Mouse (Mus musculus): ENCODE results near the gene D17H6S53E. TPM values are rescaled to one million over a fixed set of nuclear protein-coding genes. Genes with fewer than 3 reads are reported as not detected.

Gene D17H6S53E
- total RNA-seq, 2 experiments from 2014 or later = 25.2 to 29.3 TPM

DNA sequence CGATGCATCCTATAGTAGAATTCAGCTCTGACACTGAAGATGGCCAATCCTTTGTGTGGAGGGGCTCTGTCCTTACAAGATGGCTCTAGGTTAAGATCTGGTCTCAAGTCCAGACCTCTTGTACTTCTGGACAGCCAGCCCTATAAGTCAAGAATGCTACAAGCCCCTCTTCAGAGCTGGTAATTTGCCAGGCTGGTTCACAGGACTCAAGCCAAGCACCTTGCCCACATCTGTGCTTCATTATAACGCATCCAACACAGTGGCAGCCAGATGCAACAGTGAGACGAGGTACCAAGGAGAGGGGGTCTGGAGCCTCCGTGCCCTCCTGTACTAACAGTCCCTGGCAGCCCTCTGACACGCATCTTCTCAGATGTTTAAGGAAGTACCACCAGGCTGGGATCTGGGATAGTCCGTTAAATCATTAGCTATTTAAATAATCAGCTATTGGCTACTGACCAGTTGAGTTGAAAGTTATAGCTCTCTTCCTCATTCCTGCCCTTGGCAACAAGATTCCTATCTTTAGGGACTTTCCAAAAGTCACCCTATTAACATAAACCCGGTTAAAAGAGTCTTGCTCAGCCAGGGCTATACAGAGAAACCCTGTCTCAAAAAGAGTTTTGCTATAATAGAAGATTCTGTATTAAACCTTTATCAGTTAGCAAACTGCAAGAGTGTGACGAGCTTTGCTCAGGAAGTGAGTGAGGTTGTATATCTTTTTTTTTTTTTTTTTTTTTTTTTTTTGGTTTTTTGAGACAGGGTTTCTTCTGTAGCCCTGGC is 48.2 kb downstream of the D17H6S53E start:
- no peak for TF ChIP-seq CTCF (conservative IDR thresholded peaks at IDR 0.05)
- H3K27ac ChIP-seq = peak overlapping the region; percentile 52; the same call in 1 of the 2 replicates
- no peak overlapping the region for H3K4me3 ChIP-seq
- DNase-seq (ENCODE audit: low spot score in 2 of 2) = no peak

- no peak overlapping the region for H3K27ac ChIP-seq
Observed at GRCm38 (mm10) chr17:35175382-35175781, 49.2 kb downstream of the D17H6S53E start.

GRCm38 (mm10) chr17:35175968-35176367 is 49.8 kb downstream of the D17H6S53E start, which contains the start of gene Aif1:
TSS of gene Aif1 (minus strand) at chr17:35176068.
- no peak for DNase-seq (ENCODE audit: low spot score in 2 of 2)
- H3K27ac ChIP-seq = no peak within 1 kb of the TSS
- no peak within 1 kb of the TSS for H3K4me3 ChIP-seq
- no peak for TF ChIP-seq CTCF (conservative IDR thresholded peaks at IDR 0.05)

More at GRCm38 (mm10) chr17:35175382-35175781, 49.2 kb downstream of the D17H6S53E start:
- no peak for TF ChIP-seq CTCF (conservative IDR thresholded peaks at IDR 0.05)
- no peak for DNase-seq (ENCODE audit: low spot score in 2 of 2)
- no peak overlapping the region for H3K4me3 ChIP-seq

Other genes starting within 250 kb of the D17H6S53E start
- 1 to 10 TPM; 7.5 to 9.0 TPM for gene Zbtb12, start 246.9 kb upstream of the D17H6S53E start, total RNA-seq (2021)
- not detected for gene Gm20547, start 244.3 kb upstream of the D17H6S53E start, total RNA-seq (2021)
- gene C2, start 228.1 kb upstream of the D17H6S53E start, total RNA-seq (2021) = 1 to 10 TPM; 1.1 to 1.8 TPM
- gene Ehmt2, start 227.9 kb upstream of the D17H6S53E start, total RNA-seq (2021) = 100 to 1,000 TPM; 181 to 190 TPM
- under 1 TPM in 1 of 2 experiments, not detected in 1; 0.29 TPM for gene Slc44a4, start 211.9 kb upstream of the D17H6S53E start, total RNA-seq (2021)
- gene Neu1, start 195.1 kb upstream of the D17H6S53E start, total RNA-seq (2021) = 10 to 100 TPM; 39.4 to 43.1 TPM
- gene Hspa1b, start 167.1 kb upstream of the D17H6S53E start, total RNA-seq (2021) = 10 to 100 TPM; 21.4 to 24.7 TPM
- not detected for gene Gm20481, start 156.5 kb upstream of the D17H6S53E start, total RNA-seq (2021)
- 10 to 100 TPM; 16.9 to 18.1 TPM for gene Hspa1a, start 154.2 kb upstream of the D17H6S53E start, total RNA-seq (2021)
- gene Hspa1l, start 153.7 kb upstream of the D17H6S53E start, total RNA-seq (2021) = under 1 TPM; 0.44 to 0.49 TPM
- gene Lsm2, start 144.5 kb upstream of the D17H6S53E start, total RNA-seq (2021) = 10 to 100 TPM; 15.9 to 21.8 TPM
- 10 to 100 TPM; 48.2 to 55.1 TPM for gene Vars, start 125.4 kb upstream of the D17H6S53E start, total RNA-seq (2021)
- gene Vwa7, start 109.8 kb upstream of the D17H6S53E start, total RNA-seq (2021) = under 1 TPM; 0.20 to 0.26 TPM
- gene Sapcd1, start 98.4 kb upstream of the D17H6S53E start, total RNA-seq (2021) = under 1 TPM in 1 of 2 experiments, not detected in 1; 0.67 TPM
- gene Msh5, start 79.6 kb upstream of the D17H6S53E start, total RNA-seq (2021) = 1 to 10 TPM in 1 of 2 experiments, under 1 TPM in 1; 0.26 to 1.1 TPM
- 1 to 10 TPM; 9.2 to 9.6 TPM for gene Clic1, start 76.4 kb upstream of the D17H6S53E start, total RNA-seq (2021)
- 10 to 100 TPM; 13.7 to 15.8 TPM for gene Ddah2, start 67.3 kb upstream of the D17H6S53E start, total RNA-seq (2021)
- gene Ly6g6c, start 61.0 kb upstream of the D17H6S53E start, total RNA-seq (2021) = not detected
- gene Mpig6b, start 60.2 kb upstream of the D17H6S53E start, total RNA-seq (2021) = not detected
- 1 to 10 TPM; 2.5 to 3.5 TPM for gene Ly6g6e, start 49.5 kb upstream of the D17H6S53E start, total RNA-seq (2021)
- 1 to 10 TPM; 1.1 TPM for gene Ly6g6d, start 48.3 kb upstream of the D17H6S53E start, total RNA-seq (2021)
- gene Ly6g6f, start 40.8 kb upstream of the D17H6S53E start, total RNA-seq (2021) = under 1 TPM in 1 of 2 experiments, not detected in 1; 0.52 TPM
- 100 to 1,000 TPM; 110 to 113 TPM for gene Abhd16a, start 37.1 kb upstream of the D17H6S53E start, total RNA-seq (2021)
- not detected for gene Ly6g5c, start 18.1 kb upstream of the D17H6S53E start, total RNA-seq (2021)
- gene Ly6g5b, start 10.9 kb upstream of the D17H6S53E start, total RNA-seq (2021) = under 1 TPM in 1 of 2 experiments, not detected in 1; 0.54 TPM
- gene Gpank1, start 4.9 kb upstream of the D17H6S53E start, total RNA-seq (2021) = 10 to 100 TPM; 15.0 to 15.9 TPM
- 100 to 1,000 TPM; 170 to 178 TPM for gene Csnk2b, start 4.3 kb upstream of the D17H6S53E start, total RNA-seq (2021)
- under 1 TPM; 0.37 to 0.49 TPM for gene Apom, start 5.7 kb downstream of the D17H6S53E start, total RNA-seq (2021)
- gene Bag6, start 8.8 kb downstream of the D17H6S53E start, total RNA-seq (2021) = 100 to 1,000 TPM; 320 to 334 TPM
- 100 to 1,000 TPM; 339 to 370 TPM for gene Prrc2a, start 38.5 kb downstream of the D17H6S53E start, total RNA-seq (2021)
- 10 to 100 TPM; 11.1 to 11.8 TPM for gene Aif1, start 49.7 kb downstream of the D17H6S53E start, total RNA-seq (2021)
- 1 to 10 TPM; 6.2 to 8.6 TPM for gene Lst1, start 62.1 kb downstream of the D17H6S53E start, total RNA-seq (2021)
- under 1 TPM; 0.76 to 0.77 TPM for gene Ltb, start 68.1 kb downstream of the D17H6S53E start, total RNA-seq (2021)
- gene Tnf, start 75.6 kb downstream of the D17H6S53E start, total RNA-seq (2021) = not detected
- gene Lta, start 79.0 kb downstream of the D17H6S53E start, total RNA-seq (2021) = under 1 TPM; 0.54 to 0.59 TPM
- not detected for gene Gm16181, start 94.5 kb downstream of the D17H6S53E start, total RNA-seq (2021)
- gene Atp6v1g2, start 107.3 kb downstream of the D17H6S53E start, total RNA-seq (2021) = 100 to 1,000 TPM; 615 to 646 TPM
- 10 to 100 TPM; 13.3 to 15.1 TPM for gene Nfkbil1, start 109.4 kb downstream of the D17H6S53E start, total RNA-seq (2021)
- gene Ddx39b, start 115.4 kb downstream of the D17H6S53E start, total RNA-seq (2021) = 100 to 1,000 TPM; 230 to 239 TPM
- 10 to 100 TPM; 15.7 to 21.2 TPM for gene H2-D1, start 136.4 kb downstream of the D17H6S53E start, total RNA-seq (2021)
- under 1 TPM; 0.13 to 0.47 TPM for gene H2-Q1, start 194.0 kb downstream of the D17H6S53E start, total RNA-seq (2021)
- gene H2-Q2, start 215.9 kb downstream of the D17H6S53E start, total RNA-seq (2021) = under 1 TPM in 1 of 2 experiments, not detected in 1; 0.38 TPM